ENCODE assay signal across 23 mouse cellular contexts in genomic region chr19:11513458-11513857, GRCm38 (mm10). TPM values are rescaled to one million over a fixed set of nuclear protein-coding genes. Genes with fewer than 3 reads are reported as not detected.
DNase-seq lines count a peak whose midpoint lies in the region; ATAC-seq and TF ChIP-seq lines count a peak whose summit lies in the region.
"Had no signal": no experiment of that assay in that cellular context is flagged by ENCODE, and none has a peak within 500 bp of the region (broad histone marks: within the 10 kb centered on the region; RNA-seq: fewer than 3 reads in every experiment).

No protein-coding gene starts in this region.

- no peak for TF ChIP-seq CTCF in lung, adult 2 months (IDR thresholded peaks at IDR 0.05; ENCODE audit: insufficient read depth, low read length)
- no peak for TF ChIP-seq CTCF in small intestine, adult 2 months (IDR thresholded peaks at IDR 0.05; ENCODE audit: extremely low read depth, insufficient read length, insufficient replicate concordance, low read depth, low read length)
- no peak for TF ChIP-seq CTCF in forebrain, postnatal 0 days (IDR thresholded peaks at IDR 0.05; ENCODE audit: low read depth)
- no peak for TF ChIP-seq CTCF in stomach, postnatal 0 days (IDR thresholded peaks at IDR 0.05; ENCODE audit: low read depth)

- ATAC-seq in heart, embryonic 12.5 days (ENCODE audit: insufficient number of reproducible peaks, low FRiP score) = no peak
- ATAC-seq in granulocyte monocyte progenitor cell, adult 5-6 weeks (replicated peaks; ENCODE audit: poor library complexity, severe bottlenecking) = peak; percentile 92
- no peak for ATAC-seq in forebrain, postnatal 0 days
- no peak for ATAC-seq in stomach, postnatal 0 days (ENCODE audit: low FRiP score, low TSS enrichment)

- no peak overlapping the region for H3K27ac ChIP-seq in heart, embryonic 12.5 days (ENCODE audit: poor library complexity, severe bottlenecking)
- H3K27ac ChIP-seq in small intestine, adult 2 months (ENCODE audit: insufficient read depth, low read depth, low read length) = peak overlapping the region; percentile 26; the same call in 1 of the 2 replicates
- H3K27ac ChIP-seq in forebrain, postnatal 0 days (ENCODE audit: low read depth, low read length) = no peak overlapping the region
- no peak overlapping the region for H3K27ac ChIP-seq in stomach, postnatal 0 days (replicated peaks)
- H3K27ac ChIP-seq: embryonic facial prominence, embryonic 12.5 days; hindbrain, embryonic 10.5 days; kidney, embryonic 15.5 days; layer of hippocampus, adult 2 months; limb, embryonic 12.5 days; lung, embryonic 15.5 days; midbrain, embryonic 10.5 days; neural tube, embryonic 15.5 days had no signal

- H3K9me3 ChIP-seq in heart, embryonic 12.5 days (replicated peaks) = no peaks in the 10 kb centered on the region
- H3K9me3 ChIP-seq in forebrain, postnatal 0 days (ENCODE audit: low read length) = no peaks in the 10 kb centered on the region
- H3K9me3 ChIP-seq in stomach, postnatal 0 days (ENCODE audit: control insufficient read depth, low read length) = no peaks in the 10 kb centered on the region
- H3K9me3 ChIP-seq: embryonic facial prominence, embryonic 12.5 days; hindbrain, embryonic 10.5 days; kidney, embryonic 15.5 days; limb, embryonic 12.5 days; lung, embryonic 15.5 days; midbrain, embryonic 10.5 days; neural tube, embryonic 15.5 days had no signal

- no peak overlapping the region for H3K4me3 ChIP-seq in heart, embryonic 12.5 days
- H3K4me3 ChIP-seq in lung, adult 2 months (replicated peaks; ENCODE audit: extremely low read depth, low read depth, low read length) = no peak overlapping the region
- H3K4me3 ChIP-seq in small intestine, adult 2 months (ENCODE audit: low read depth, low read length) = no peak overlapping the region
- H3K4me3 ChIP-seq in forebrain, postnatal 0 days (ENCODE audit: low read depth, low read length) = no peak overlapping the region
- H3K4me3 ChIP-seq in stomach, postnatal 0 days (ENCODE audit: low read depth, low read length) = no peak overlapping the region
- H3K4me3 ChIP-seq: embryonic facial prominence, embryonic 12.5 days; hindbrain, embryonic 10.5 days; kidney, embryonic 15.5 days; layer of hippocampus, adult 2 months; limb, embryonic 12.5 days; lung, embryonic 15.5 days; midbrain, embryonic 10.5 days; neural tube, embryonic 15.5 days had no signal

- no peaks in the 10 kb centered on the region for H3K36me3 ChIP-seq in heart, embryonic 12.5 days
- H3K36me3 ChIP-seq in small intestine, adult 2 months (ENCODE audit: control insufficient read depth, insufficient read depth, low read length) = no peaks in the 10 kb centered on the region
- no peaks in the 10 kb centered on the region for H3K36me3 ChIP-seq in forebrain, postnatal 0 days (ENCODE audit: insufficient read depth)
- H3K36me3 ChIP-seq in stomach, postnatal 0 days (ENCODE audit: control insufficient read depth, insufficient read depth, low read length) = no peaks in the 10 kb centered on the region
- H3K36me3 ChIP-seq: embryonic facial prominence, embryonic 12.5 days; hindbrain, embryonic 10.5 days; kidney, embryonic 15.5 days; limb, embryonic 12.5 days; lung, embryonic 15.5 days; midbrain, embryonic 10.5 days; neural tube, embryonic 15.5 days had no signal

- no peak overlapping the region for H3K4me2 ChIP-seq in heart, embryonic 12.5 days
- no peak overlapping the region for H3K4me2 ChIP-seq in forebrain, postnatal 0 days (ENCODE audit: low read depth)
- H3K4me2 ChIP-seq in stomach, postnatal 0 days (replicated peaks; ENCODE audit: low read depth) = no peak overlapping the region
- H3K4me2 ChIP-seq: embryonic facial prominence, embryonic 12.5 days; kidney, embryonic 15.5 days; limb, embryonic 12.5 days; lung, embryonic 15.5 days; neural tube, embryonic 15.5 days had no signal

- no peaks in the 10 kb centered on the region for H3K4me1 ChIP-seq in heart, embryonic 12.5 days (replicated peaks)
- no peaks in the 10 kb centered on the region; the same call in 1 of the 2 replicates for H3K4me1 ChIP-seq in lung, adult 2 months (ENCODE audit: control insufficient read depth, insufficient read depth, low read length)
- 0 out of 2 replicates have a peak, but pooled peaks cover 3% of the 10 kb centered on the region for H3K4me1 ChIP-seq in small intestine, adult 2 months (ENCODE audit: control insufficient read depth, insufficient read depth, insufficient read length, low read length)
- no peaks in the 10 kb centered on the region for H3K4me1 ChIP-seq in forebrain, postnatal 0 days (ENCODE audit: insufficient read depth)
- no peaks in the 10 kb centered on the region for H3K4me1 ChIP-seq in stomach, postnatal 0 days (replicated peaks; ENCODE audit: control insufficient read depth, insufficient read depth)
- H3K4me1 ChIP-seq: embryonic facial prominence, embryonic 12.5 days; hindbrain, embryonic 10.5 days; kidney, embryonic 15.5 days; limb, embryonic 12.5 days; lung, embryonic 15.5 days; midbrain, embryonic 10.5 days; neural tube, embryonic 15.5 days had no signal

- no peak for TF ChIP-seq EP300 in stomach, postnatal 0 days (optimal IDR thresholded peaks at IDR 0.05)

- TF ChIP-seq POLR2A in lung, adult 2 months (IDR thresholded peaks at IDR 0.05; ENCODE audit: borderline replicate concordance, extremely low read depth, low read depth, low read length) = no peak
- no peak for TF ChIP-seq POLR2A in small intestine, adult 2 months (IDR thresholded peaks at IDR 0.05; ENCODE audit: low read depth, low read length)

- 46% methylated on average over 1 of the region's 1 CpGs for WGBS in heart, embryonic 12.5 days
- WGBS in lung, adult 2 months = 43% methylated on average over 1 of the region's 1 CpGs
- WGBS in small intestine, adult 2 months = 39% methylated on average over 1 of the region's 1 CpGs
- WGBS in forebrain, postnatal 0 days = 69% methylated on average over 1 of the region's 1 CpGs
- WGBS in stomach, postnatal 0 days = 61% methylated on average over 1 of the region's 1 CpGs

- no peaks in the 10 kb centered on the region for H3K27me3 ChIP-seq in heart, embryonic 12.5 days (replicated peaks)
- H3K27me3 ChIP-seq in small intestine, adult 2 months (ENCODE audit: control insufficient read depth, insufficient read depth, low read length) = no peaks in the 10 kb centered on the region
- no peaks in the 10 kb centered on the region for H3K27me3 ChIP-seq in forebrain, postnatal 0 days (ENCODE audit: insufficient read depth, low read length)
- H3K27me3 ChIP-seq in stomach, postnatal 0 days (ENCODE audit: control insufficient read depth, insufficient read depth, low read length) = no peaks in the 10 kb centered on the region
- H3K27me3 ChIP-seq: embryonic facial prominence, embryonic 12.5 days; kidney, embryonic 15.5 days; limb, embryonic 12.5 days; lung, embryonic 15.5 days; neural tube, embryonic 15.5 days had no signal

- H3K9ac ChIP-seq in heart, embryonic 12.5 days = no peak overlapping the region
- no peak overlapping the region for H3K9ac ChIP-seq in forebrain, postnatal 0 days
- H3K9ac ChIP-seq in stomach, postnatal 0 days (ENCODE audit: low read length) = no peak overlapping the region
- H3K9ac ChIP-seq: embryonic facial prominence, embryonic 12.5 days; kidney, embryonic 15.5 days; limb, embryonic 12.5 days; lung, embryonic 15.5 days; neural tube, embryonic 15.5 days had no signal

- peak; percentile 32 to 64 for DNase-seq in heart, adult 18-20 months
- peak; percentile 13 for DNase-seq in lung, postnatal 36 days
- no peak for DNase-seq in lung, adult 2 months
- no peak for DNase-seq in forebrain, postnatal 0 days
- no peak for DNase-seq in stomach, postnatal 0 days (ENCODE audit: low spot score)
- DNase-seq: adrenal gland, adult 2 months; cerebellum, adult 11-12 months had no signal

RNA-seq across cellular contexts. Expression of gene Ms4a6b, which starts 2.9 kb away (rescaled TPM):
- 1 to 10 TPM; 7.0 to 9.7 TPM for total RNA-seq in heart, adult 18-20 months (2021)
- polyA plus RNA-seq in heart, embryonic 12.5 days (2016; fragmentation: Nextera tagmentation; extraction: Ambion mirVana) = 1.4 and 1.5 TPM in 2 replicates
- 4.2 and 7.2 TPM in 2 replicates for polyA plus RNA-seq in lung, adult 2 months (2012; rRNA removed)
- total RNA-seq in granulocyte monocyte progenitor cell, adult 5-6 weeks (2014; fragmentation: Nextera tagmentation) = 39.1 and 44.2 TPM in 2 replicates
- total RNA-seq in granulocyte monocyte progenitor cell, adult 5-6 weeks (2017) = 28.3 and 30.5 TPM in 2 replicates
- polyA plus RNA-seq in small intestine, adult 2 months (2012; rRNA removed) = 1.2 and 1.3 TPM in 2 replicates
- total RNA-seq in forebrain, postnatal 0 days (2014; rRNA removed) = 2.2 and 5.9 TPM in 2 replicates
- 2.0 and 3.3 TPM in 2 replicates for polyA plus RNA-seq in forebrain, postnatal 0 days (2015; fragmentation: Nextera tagmentation; extraction: Ambion mirVana)
- polyA plus RNA-seq in stomach, postnatal 0 days (2015; fragmentation: Nextera tagmentation; extraction: Ambion mirVana) = 6.6 and 6.9 TPM in 2 replicates
- total RNA-seq: ES-E14 had no signal

RNA-seq across cellular contexts. Expression of gene Ms4a4d, which starts 23.1 kb away (rescaled TPM):
- total RNA-seq in heart, adult 18-20 months (2021) = 1 to 10 TPM; 5.4 to 6.7 TPM
- 0.33 and 0.41 TPM in 2 replicates for polyA plus RNA-seq in heart, embryonic 12.5 days (2016; fragmentation: Nextera tagmentation; extraction: Ambion mirVana)
- 31.7 and 38.3 TPM in 2 replicates for polyA plus RNA-seq in lung, adult 2 months (2012; rRNA removed)
- total RNA-seq in granulocyte monocyte progenitor cell, adult 5-6 weeks (2014; fragmentation: Nextera tagmentation) = not detected in 2 replicates
- not detected in 2 replicates for total RNA-seq in granulocyte monocyte progenitor cell, adult 5-6 weeks (2017)
- polyA plus RNA-seq in small intestine, adult 2 months (2012; rRNA removed) = 5.5 and 6.6 TPM in 2 replicates
- not detected in 2 replicates for total RNA-seq in forebrain, postnatal 0 days (2014; rRNA removed)
- not detected in 2 replicates for polyA plus RNA-seq in forebrain, postnatal 0 days (2015; fragmentation: Nextera tagmentation; extraction: Ambion mirVana)
- polyA plus RNA-seq in stomach, postnatal 0 days (2015; fragmentation: Nextera tagmentation; extraction: Ambion mirVana) = 8.6 and 9.1 TPM in 2 replicates
- total RNA-seq: layer of hippocampus, adult 2 months; left cerebral cortex, adult 18-20 months had no signal
- polyA plus RNA-seq: brain, embryonic 14.5 days; frontal cortex, adult 2 months; neural tube, embryonic 15.5 days had no signal

RNA-seq across cellular contexts. Expression of gene Gm8369, which starts 27.7 kb away (rescaled TPM):
- total RNA-seq in heart, adult 18-20 months (2021) = under 1 TPM in 1 of 2 experiments, not detected in 1; 0.82 TPM
- polyA plus RNA-seq in heart, embryonic 12.5 days (2016; fragmentation: Nextera tagmentation; extraction: Ambion mirVana) = not detected in 2 replicates
- 3.4 and 8.1 TPM in 2 replicates for polyA plus RNA-seq in lung, adult 2 months (2012; rRNA removed)
- 4.9 and 9.0 TPM in 2 replicates for total RNA-seq in granulocyte monocyte progenitor cell, adult 5-6 weeks (2014; fragmentation: Nextera tagmentation)
- total RNA-seq in granulocyte monocyte progenitor cell, adult 5-6 weeks (2017) = 1.4 and 2.0 TPM in 2 replicates
- 0.28 and 0.82 TPM in 2 replicates for polyA plus RNA-seq in small intestine, adult 2 months (2012; rRNA removed)
- 0.15 TPM in 1 of 2 replicates, not detected in the other for total RNA-seq in forebrain, postnatal 0 days (2014; rRNA removed)
- polyA plus RNA-seq in forebrain, postnatal 0 days (2015; fragmentation: Nextera tagmentation; extraction: Ambion mirVana) = 0.54 and 0.73 TPM in 2 replicates
- polyA plus RNA-seq in stomach, postnatal 0 days (2015; fragmentation: Nextera tagmentation; extraction: Ambion mirVana) = 0.16 and 0.19 TPM in 2 replicates
- total RNA-seq: adrenal gland, adult 2 months; ES-E14 had no signal
- polyA plus RNA-seq: adrenal gland, adult 2 months; brain, embryonic 14.5 days; embryonic facial prominence, embryonic 12.5 days; hindbrain, embryonic 10.5 days; intestine, embryonic 14.5 days; kidney, embryonic 15.5 days; limb, embryonic 12.5 days; midbrain, embryonic 10.5 days; neural tube, embryonic 15.5 days had no signal

RNA-seq across cellular contexts. Expression of gene Ms4a6c, which starts 44.3 kb away (rescaled TPM):
- 1 to 10 TPM; 7.6 to 9.6 TPM for total RNA-seq in heart, adult 18-20 months (2021)
- 1.5 and 1.9 TPM in 2 replicates for polyA plus RNA-seq in heart, embryonic 12.5 days (2016; fragmentation: Nextera tagmentation; extraction: Ambion mirVana)
- 3.6 and 7.1 TPM in 2 replicates for polyA plus RNA-seq in lung, adult 2 months (2012; rRNA removed)
- total RNA-seq in granulocyte monocyte progenitor cell, adult 5-6 weeks (2014; fragmentation: Nextera tagmentation) = 271 and 272 TPM in 2 replicates
- 201 and 211 TPM in 2 replicates for total RNA-seq in granulocyte monocyte progenitor cell, adult 5-6 weeks (2017)
- polyA plus RNA-seq in small intestine, adult 2 months (2012; rRNA removed) = 1.1 and 1.6 TPM in 2 replicates
- 2.5 and 5.9 TPM in 2 replicates for total RNA-seq in forebrain, postnatal 0 days (2014; rRNA removed)
- polyA plus RNA-seq in forebrain, postnatal 0 days (2015; fragmentation: Nextera tagmentation; extraction: Ambion mirVana) = 2.5 and 3.0 TPM in 2 replicates
- polyA plus RNA-seq in stomach, postnatal 0 days (2015; fragmentation: Nextera tagmentation; extraction: Ambion mirVana) = 9.6 and 10.5 TPM in 2 replicates
- total RNA-seq: ES-E14 had no signal

Comparison
In these comparisons a context has a peak if more than half of its experiments do, and no peak if none do; other contexts are left out.
1. DNase-seq: peak in heart, adult 18-20 months (2 of 2) and lung, postnatal 36 days (single experiment); none in lung, adult 2 months (single experiment), forebrain, postnatal 0 days (single experiment) and stomach, postnatal 0 days (single experiment).